Mouse (Mus musculus) heart, adult 2 months (tissue): ENCODE results near the gene Zfp580. TPM values are rescaled to one million over a fixed set of nuclear protein-coding genes. Genes with fewer than 3 reads are reported as not detected.

Experiments used
- DNase-seq, 2 experiments: peaks; one replicate each; pipeline ENCODE4 v3.0.0; 2021
- H3K27ac ChIP-seq: fragments of 200-600 bp; 2 replicates; pipeline ENCODE4 v1.8.1; 2022
- H3K27me3 ChIP-seq: fragments of 200-500 bp; 2 replicates; pipeline ENCODE4 v1.6.1; 2012; ENCODE audit warnings: mild to moderate bottlenecking, low read length, inconsistent platforms, mixed read lengths; ENCODE audit not compliant: control insufficient read depth, insufficient read depth
- H3K36me3 ChIP-seq: fragments of 200-500 bp; 2 replicates; pipeline ENCODE4 v1.6.1; 2012; ENCODE audit warnings: low read length, inconsistent platforms; ENCODE audit not compliant: control insufficient read depth, insufficient read depth
- H3K4me1 ChIP-seq: fragments of 200-500 bp; 2 replicates; pipeline ENCODE4 v1.6.1; 2011; ENCODE audit warnings: low read length; ENCODE audit not compliant: control insufficient read depth, insufficient read depth
- H3K4me3 ChIP-seq: fragments of 200-600 bp; 2 replicates; pipeline ENCODE4 v1.8.1; 2022
- H3K79me2 ChIP-seq: fragments of 200-500 bp; replicated peaks from 2 replicates; pipeline ENCODE4 v1.6.1; 2012; ENCODE audit warnings: mild to moderate bottlenecking, inconsistent platforms, low read length, moderate library complexity, mixed read lengths; ENCODE audit not compliant: control insufficient read depth, insufficient read depth
- H3K9ac ChIP-seq: fragments of 200-500 bp; 2 replicates; pipeline ENCODE4 v1.6.1; 2012; ENCODE audit warnings: low read depth, mild to moderate bottlenecking, control low read depth, inconsistent platforms, low read length, mixed read lengths
- CTCF ChIP-seq: fragments of 200-600 bp; IDR thresholded peaks from 2 replicates; pipeline ENCODE4 v1.8.1; 2022; ENCODE audit warnings: antibody characterized with exemption, mild to moderate bottlenecking, moderate library complexity
- EP300 ChIP-seq: fragments of 200-500 bp; IDR thresholded peaks from 2 replicates; pipeline ENCODE4 v1.6.1; 2011; ENCODE audit warnings: low read depth, low read length, control low read depth; ENCODE audit not compliant: insufficient read depth
- POLR2A ChIP-seq: fragments of 200-500 bp; IDR thresholded peaks from 2 replicates; pipeline ENCODE4 v1.6.1; 2011; ENCODE audit warnings: mild to moderate bottlenecking, low read depth, low read length, control low read depth; ENCODE audit not compliant: insufficient read depth
- WGBS: fragments of 180-500 bp; shearing (Covaris S2); methylation state at CpG from one replicate; pipeline ENCODE4 v1.1.7; 2018; 5-methylcytosine and 5-hydroxymethylcytosine counted together
- intact Hi-C: fragments of 180-260 bp; cut with DNase I; formaldehyde crosslinking; loops from one replicate; pipeline ENCODE4 v1.15.1; 2025
- polyA plus RNA-seq: library from polyadenylated mRNA; depleted of rRNA; stranded (reverse); fragments of >200 nt; gene quantifications from 2 replicates; pipeline ENCODE4 v1.2.3, GENCODE M21; 2012; rRNA removed
- total RNA-seq, 2 experiments: library from RNA; stranded (reverse); gene quantifications; 2 replicates each; pipeline ENCODE4 v1.2.3; 2021

Zfp580 gene
- total and polyA plus RNA-seq, 3 experiments: 3.4 to 12.7 (median 4.4) TPM

GRCm38 (mm10) chr7:5099796-5100195 lies 48.5 kb downstream of the Zfp580 start:
- no peaks in the 10 kb centered on the region for H3K79me2 ChIP-seq
- H3K9ac ChIP-seq: no peak overlapping the region
- H3K27me3 ChIP-seq: no peaks in the 10 kb centered on the region
- TF ChIP-seq CTCF (no peak), EP300 (no peak)
- no peak overlapping the region for H3K27ac ChIP-seq
- H3K4me1 ChIP-seq: no peaks in the 10 kb centered on the region
- intact Hi-C loops: no loop called here
- WGBS: 88% methylated on average over 3 of the region's 3 CpGs
- DNase-seq: no peak
- no peak overlapping the region for H3K4me3 ChIP-seq
- no peaks in the 10 kb centered on the region for H3K36me3 ChIP-seq

- DNase-seq: peak in 1 of 2 experiments; percentile 40
- Histone ChIP-seq H3K36me3 (no peaks in the 10 kb centered on the region), H3K4me3 (no peak overlapping the region), H3K79me2 (no peaks in the 10 kb centered on the region), H3K4me1 (no peaks in the 10 kb centered on the region), H3K27me3 (no peaks in the 10 kb centered on the region), H3K9ac (no peak overlapping the region), H3K27ac (no peak overlapping the region)
- intact Hi-C loops: no loop called here
- WGBS: 66% methylated on average over 10 of the region's 10 CpGs
- TF ChIP-seq CTCF: no peak
- no peak for TF ChIP-seq EP300
- no peak for TF ChIP-seq POLR2A
Measured at GRCm38 (mm10) chr7:5101066-5101663, 49.8 kb downstream of the Zfp580 start.

- no peak for DNase-seq
- WGBS: 80% methylated on average over 2 of the region's 2 CpGs
- Histone ChIP-seq H3K27ac (no peak overlapping the region), H3K9ac (no peak overlapping the region), H3K27me3 (no peaks in the 10 kb centered on the region), H3K4me1 (no peaks in the 10 kb centered on the region), H3K4me3 (no peak overlapping the region), H3K36me3 (no peaks in the 10 kb centered on the region), H3K79me2 (no peaks in the 10 kb centered on the region)
- intact Hi-C loops: no loop called here
- TF ChIP-seq EP300 (no peak), POLR2A (no peak), CTCF (no peak)
Measured at GRCm38 (mm10) chr7:5102564-5102963, 51.2 kb downstream of the Zfp580 start.

Other genes with a start within 250 kb of the Zfp580 start
- 10 to 100 TPM; 85.1 to 99.1 TPM for gene Ube2s, start 238.9 kb upstream of the Zfp580 start, total RNA-seq
- gene Ube2s, start 238.9 kb upstream of the Zfp580 start, polyA plus RNA-seq: 167 and 265 TPM in 2 replicates
- gene Shisa7, start 206.8 kb upstream of the Zfp580 start, total RNA-seq: under 1 TPM in 1 of 2 experiments, not detected in 1; 0.07 TPM
- 0.09 and 0.12 TPM in 2 replicates for gene Shisa7, start 206.8 kb upstream of the Zfp580 start, polyA plus RNA-seq
- 1 to 10 TPM; 3.5 to 3.8 TPM for gene Isoc2b, start 181.3 kb upstream of the Zfp580 start, total RNA-seq
- 10.0 and 10.3 TPM in 2 replicates for gene Isoc2b, start 181.3 kb upstream of the Zfp580 start, polyA plus RNA-seq
- gene Isoc2a, start 174.4 kb upstream of the Zfp580 start, total RNA-seq: 10 to 100 TPM; 48.9 to 55.5 TPM
- 29.3 and 30.6 TPM in 2 replicates for gene Isoc2a, start 174.4 kb upstream of the Zfp580 start, polyA plus RNA-seq
- under 1 TPM in 1 of 2 experiments, not detected in 1; 0.18 TPM for gene Gm36210, start 145.0 kb upstream of the Zfp580 start, total RNA-seq
- gene Gm36210, start 145.0 kb upstream of the Zfp580 start, polyA plus RNA-seq: 0.20 and 0.29 TPM in 2 replicates
- gene Zfp628, start 136.3 kb upstream of the Zfp580 start, total RNA-seq: 1 to 10 TPM; 6.8 to 9.4 TPM
- 6.1 and 7.5 TPM in 2 replicates for gene Zfp628, start 136.3 kb upstream of the Zfp580 start, polyA plus RNA-seq
- gene Nat14, start 129.5 kb upstream of the Zfp580 start, total RNA-seq: 1 to 10 TPM; 5.6 to 5.8 TPM
- gene Nat14, start 129.5 kb upstream of the Zfp580 start, polyA plus RNA-seq: 3.5 TPM in 2 replicates
- gene Ssc5d, start 125.8 kb upstream of the Zfp580 start, total RNA-seq: 1 to 10 TPM; 1.7 to 2.9 TPM
- 5.9 and 6.4 TPM in 2 replicates for gene Ssc5d, start 125.8 kb upstream of the Zfp580 start, polyA plus RNA-seq
- gene Sbk2, start 87.1 kb upstream of the Zfp580 start, total RNA-seq: 10 to 100 TPM; 26.5 to 35.6 TPM
- 85.0 and 119 TPM in 2 replicates for gene Sbk2, start 87.1 kb upstream of the Zfp580 start, polyA plus RNA-seq
- gene Sbk3, start 80.4 kb upstream of the Zfp580 start, total RNA-seq: 10 to 100 TPM; 39.4 to 46.1 TPM
- 66.1 and 72.5 TPM in 2 replicates for gene Sbk3, start 80.4 kb upstream of the Zfp580 start, polyA plus RNA-seq
- gene Zfp579, start 55.4 kb upstream of the Zfp580 start, total RNA-seq: 10 to 100 TPM; 12.3 to 14.0 TPM
- gene Zfp579, start 55.4 kb upstream of the Zfp580 start, polyA plus RNA-seq: 51.8 and 70.2 TPM in 2 replicates
- gene Zfp524, start 37.1 kb upstream of the Zfp580 start, total RNA-seq: 1 to 10 TPM; 8.7 to 9.2 TPM
- 14.7 and 17.7 TPM in 2 replicates for gene Zfp524, start 37.1 kb upstream of the Zfp580 start, polyA plus RNA-seq
- gene Fiz1, start 36.8 kb upstream of the Zfp580 start, total RNA-seq: 10 to 100 TPM; 17.9 to 20.4 TPM
- 18.2 and 20.4 TPM in 2 replicates for gene Fiz1, start 36.8 kb upstream of the Zfp580 start, polyA plus RNA-seq
- gene Gm44973, start 36.0 kb upstream of the Zfp580 start, total RNA-seq: not detected
- not detected in 2 replicates for gene Gm44973, start 36.0 kb upstream of the Zfp580 start, polyA plus RNA-seq
- gene Zfp865, start 31.2 kb upstream of the Zfp580 start, total RNA-seq: 10 to 100 TPM; 13.8 to 13.9 TPM
- gene Zfp865, start 31.2 kb upstream of the Zfp580 start, polyA plus RNA-seq: 13.5 and 16.9 TPM in 2 replicates
- gene Ccdc106, start 31.0 kb upstream of the Zfp580 start, total RNA-seq: under 1 TPM in 1 of 2 experiments, not detected in 1; 0.25 TPM
- 0.53 TPM in 1 of 2 replicates, not detected in the other for gene Ccdc106, start 31.0 kb upstream of the Zfp580 start, polyA plus RNA-seq
- gene 4632433K11Rik, start 17.4 kb upstream of the Zfp580 start, total RNA-seq: not detected
- gene 4632433K11Rik, start 17.4 kb upstream of the Zfp580 start, polyA plus RNA-seq: not detected in 2 replicates
- 1 to 10 TPM; 5.0 to 5.6 TPM for gene Zfp784, start 13.1 kb upstream of the Zfp580 start, total RNA-seq
- 6.7 and 7.0 TPM in 2 replicates for gene Zfp784, start 13.1 kb upstream of the Zfp580 start, polyA plus RNA-seq
- 10 to 100 TPM; 65.6 to 68.5 TPM for gene U2af2, start 10.6 kb downstream of the Zfp580 start, total RNA-seq
- gene U2af2, start 10.6 kb downstream of the Zfp580 start, polyA plus RNA-seq: 84.4 and 118 TPM in 2 replicates
- gene Epn1, start 28.7 kb downstream of the Zfp580 start, total RNA-seq: 100 to 1,000 TPM; 160 to 192 TPM
- 174 and 181 TPM in 2 replicates for gene Epn1, start 28.7 kb downstream of the Zfp580 start, polyA plus RNA-seq
- not detected for gene Rfpl4, start 65.4 kb downstream of the Zfp580 start, total RNA-seq
- gene Rfpl4, start 65.4 kb downstream of the Zfp580 start, polyA plus RNA-seq: not detected in 2 replicates
- gene Rasl2-9, start 74.4 kb downstream of the Zfp580 start, total RNA-seq: 1 to 10 TPM; 6.2 to 8.1 TPM
- gene Rasl2-9, start 74.4 kb downstream of the Zfp580 start, polyA plus RNA-seq: 3.9 and 5.7 TPM in 2 replicates
- not detected for gene Vmn1r55, start 98.1 kb downstream of the Zfp580 start, total RNA-seq
- gene Vmn1r55, start 98.1 kb downstream of the Zfp580 start, polyA plus RNA-seq: not detected in 2 replicates
- not detected for gene Vmn1r56, start 145.2 kb downstream of the Zfp580 start, total RNA-seq
- gene Vmn1r56, start 145.2 kb downstream of the Zfp580 start, polyA plus RNA-seq: not detected in 2 replicates
- not detected for gene Vmn1r57, start 167.0 kb downstream of the Zfp580 start, total RNA-seq
- gene Vmn1r57, start 167.0 kb downstream of the Zfp580 start, polyA plus RNA-seq: not detected in 2 replicates